Mouse (Mus musculus) megakaryocyte, embryonic 14.5 days (primary cell): Measurements from ENCODE around the gene Oasl1.

Experiments
- FLI1 ChIP-seq: IDR thresholded peaks from 2 replicates; pipeline ENCODE4 v1.6.1; 2012; ENCODE audit warnings: low read length, inconsistent platforms, mixed read lengths
- GATA1 ChIP-seq: IDR thresholded peaks from 3 replicates; pipeline ENCODE4 v1.6.1; 2012; ENCODE audit warnings: mixed read lengths, low read length, inconsistent platforms, borderline replicate concordance

DNA sequence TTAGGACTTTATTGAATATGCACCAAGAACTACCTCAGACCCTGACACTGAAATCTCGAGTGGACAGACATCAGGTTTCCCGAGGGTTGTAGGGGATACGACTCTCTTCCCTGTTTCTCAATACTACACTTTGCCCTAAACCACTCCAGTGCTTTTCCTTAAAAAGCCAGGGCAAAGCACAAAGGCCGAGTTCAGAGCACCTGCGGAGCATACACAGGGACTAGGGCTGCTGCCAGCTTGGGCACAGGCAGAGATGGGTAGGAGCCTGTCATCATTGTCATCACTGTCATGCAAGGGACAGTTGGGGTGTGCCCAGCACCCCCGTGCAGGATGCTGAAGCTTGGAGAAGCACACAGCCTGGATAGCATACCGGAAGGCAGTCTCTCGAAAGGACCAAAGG, 10.2 kb downstream of the Oasl1 start:
- TF ChIP-seq GATA1 (no peak), FLI1 (no peak)
